Mouse (Mus musculus) embryonic fibroblast, embryonic 13.5 days (primary cell): ENCODE measurements around the gene Arsk. TPM values are rescaled to one million over a fixed set of nuclear protein-coding genes. Genes with fewer than 3 reads are reported as not detected.
A peak's percentile ranks its signal among the peaks of the same experiment; 100 is the strongest.

Source experiments
- H3K27ac ChIP-seq: 2 replicates; pipeline ENCODE4 v1.5.1; 2012; ENCODE audit warnings: low read length, control low read depth, inconsistent platforms; ENCODE audit not compliant: insufficient read depth
- H3K4me1 ChIP-seq: 2 replicates; pipeline ENCODE4 v1.6.1; 2011; ENCODE audit warnings: low read length; ENCODE audit not compliant: control insufficient read depth, insufficient read depth
- H3K4me3 ChIP-seq: 2 replicates; pipeline ENCODE4 v1.5.1; 2011; ENCODE audit warnings: mild to moderate bottlenecking, control low read depth, low read length; ENCODE audit not compliant: insufficient read depth
- CTCF ChIP-seq: IDR thresholded peaks from 2 replicates; pipeline ENCODE4 v1.5.1; 2011; ENCODE audit warnings: mild to moderate bottlenecking, control low read depth, low read length, moderate library complexity, borderline replicate concordance; ENCODE audit not compliant: insufficient read depth
- POLR2A ChIP-seq: IDR thresholded peaks from 2 replicates; pipeline ENCODE4 v1.6.1; 2011; ENCODE audit warnings: low read depth, mild to moderate bottlenecking, control low read depth, low read length, moderate library complexity
- polyA plus RNA-seq: library from polyadenylated mRNA; stranded (reverse); fragments of >200 nt; gene quantifications from 2 replicates; pipeline ENCODE4 v1.2.4, GENCODE M21; 2011; ENCODE audit warnings: low read depth; ENCODE audit not compliant: missing spikeins, insufficient read length

The Arsk gene
- polyA plus RNA-seq, 1 experiment, result 21.8 TPM

DNA sequence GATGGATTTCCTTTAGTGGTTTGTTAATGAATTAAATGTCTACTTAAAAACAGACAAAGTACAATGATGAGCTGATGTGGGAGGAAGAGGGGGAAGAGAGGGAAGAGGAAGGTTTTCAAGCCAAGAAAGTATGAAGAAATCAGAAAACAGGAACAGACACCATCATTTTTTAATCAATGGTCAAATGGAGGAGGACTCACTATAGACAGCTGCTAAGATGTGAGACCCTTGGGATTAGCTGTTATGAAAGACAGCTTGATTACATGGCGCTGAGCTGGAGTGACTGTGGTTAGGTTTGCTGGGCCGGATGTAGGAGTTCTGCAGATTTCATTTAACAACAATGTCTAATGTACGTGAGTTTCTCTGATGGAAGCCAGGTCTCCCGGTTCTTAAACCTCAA is 34.9 kb downstream of the Arsk start:
- Histone ChIP-seq H3K4me3 (no peak overlapping the region), H3K4me1 (no peaks in the 10 kb centered on the region), H3K27ac (no peak overlapping the region)
- TF ChIP-seq POLR2A (no peak), CTCF (no peak)

DNA sequence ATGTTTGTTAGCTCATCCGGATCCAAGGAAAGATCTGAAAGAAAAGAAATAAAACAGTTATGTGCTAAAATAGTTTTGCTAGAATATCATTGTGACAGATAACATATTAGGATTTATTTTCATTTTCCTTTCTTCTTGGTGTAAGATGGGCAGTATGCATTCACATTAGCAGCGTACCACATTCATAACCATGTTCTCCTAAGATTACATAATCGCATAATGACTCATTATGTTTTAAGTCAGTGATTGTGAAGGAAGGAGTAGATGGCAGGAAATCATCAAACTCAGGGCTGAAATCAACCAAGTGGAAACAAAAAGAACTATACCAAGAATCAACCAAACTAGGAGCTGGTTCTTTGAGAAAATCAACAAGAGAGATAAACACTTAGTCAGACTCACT is 35.9 kb downstream of the Arsk start:
- Histone ChIP-seq H3K27ac (no peak overlapping the region), H3K4me3 (no peak overlapping the region), H3K4me1 (no peaks in the 10 kb centered on the region)
- no peak for TF ChIP-seq POLR2A
- TF ChIP-seq CTCF, result no peak

DNA sequence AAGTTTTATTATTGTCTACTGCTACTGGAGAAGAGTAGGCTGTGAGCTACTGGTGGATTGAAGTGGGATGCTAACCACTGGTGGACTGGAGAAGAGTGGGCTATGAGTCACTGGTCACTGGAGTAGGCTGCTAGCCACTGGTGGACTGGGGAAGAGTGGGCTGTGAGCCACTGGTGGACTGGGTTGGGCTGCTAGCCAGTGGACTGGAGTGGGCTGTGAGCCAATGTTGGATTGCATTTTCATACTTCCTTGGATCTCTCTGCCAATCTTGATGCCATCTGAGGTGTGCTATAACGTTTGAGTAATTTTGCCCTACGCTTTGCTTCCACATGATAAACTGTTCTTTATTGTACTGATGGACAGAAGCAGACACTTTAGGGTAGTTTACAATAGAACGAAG is 36.3 kb downstream of the Arsk start:
- no peak overlapping the region for H3K27ac ChIP-seq
- TF ChIP-seq POLR2A, result no peak
- no peak for TF ChIP-seq CTCF
- no peaks in the 10 kb centered on the region for H3K4me1 ChIP-seq
- H3K4me3 ChIP-seq, result no peak overlapping the region

- TF ChIP-seq CTCF (no peak), POLR2A (no peak)
- Histone ChIP-seq H3K4me1 (no peaks in the 10 kb centered on the region), H3K4me3 (no peak overlapping the region), H3K27ac (no peak overlapping the region)
Measured at GRCm38 (mm10) chr13:76059591-76059990, 38.9 kb downstream of the Arsk start.

- Histone ChIP-seq H3K27ac (no peak overlapping the region), H3K4me1 (no peaks in the 10 kb centered on the region), H3K4me3 (no peak overlapping the region)
- no peak for TF ChIP-seq CTCF
- no peak for TF ChIP-seq POLR2A
Measured at GRCm38 (mm10) chr13:76057267-76058069, 41.0 kb downstream of the Arsk start.

DNA sequence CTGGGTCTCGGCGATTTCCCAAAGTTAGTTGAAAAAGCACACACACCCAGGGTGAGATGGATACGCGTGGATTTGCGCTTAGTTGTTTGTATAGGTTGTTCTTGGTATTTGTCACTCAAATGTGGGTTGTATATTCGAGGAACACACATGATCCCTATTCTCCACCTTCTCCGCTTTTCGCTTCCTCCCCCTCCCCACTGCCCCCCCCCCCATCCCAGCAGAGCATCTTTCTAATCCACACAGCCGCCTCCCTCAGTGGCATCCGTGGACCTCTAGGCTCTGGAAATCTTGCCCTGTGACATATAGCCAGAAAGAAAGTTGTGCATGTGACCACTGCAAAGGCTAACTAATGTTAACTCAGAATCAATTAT is 41.6 kb downstream of the Arsk start, which contains the start of gene Gpr150:
TSS of gene Gpr150 (minus strand) at position 101 of the 371 bp plus-strand sequence.
- peak within 1 kb of the TSS; percentile 40 for H3K4me3 ChIP-seq
- H3K27ac ChIP-seq, result no peak within 1 kb of the TSS

GRCm38 (mm10) chr13:76056261-76056724 is 42.2 kb downstream of the Arsk start:
- Histone ChIP-seq H3K27ac (no peak overlapping the region), H3K4me3 (peak overlapping the region; percentile 40), H3K4me1 (no peaks in the 10 kb centered on the region)
- TF ChIP-seq CTCF (peak; percentile 36; the same call in 1 of the 2 replicates), POLR2A (no peak)

More for the DNA sequence above, 41.6 kb downstream of the Arsk start, which contains the start of gene Gpr150:
- TF ChIP-seq CTCF (no peak), POLR2A (no peak)
- no peaks in the 10 kb centered on the region for H3K4me1 ChIP-seq

DNA sequence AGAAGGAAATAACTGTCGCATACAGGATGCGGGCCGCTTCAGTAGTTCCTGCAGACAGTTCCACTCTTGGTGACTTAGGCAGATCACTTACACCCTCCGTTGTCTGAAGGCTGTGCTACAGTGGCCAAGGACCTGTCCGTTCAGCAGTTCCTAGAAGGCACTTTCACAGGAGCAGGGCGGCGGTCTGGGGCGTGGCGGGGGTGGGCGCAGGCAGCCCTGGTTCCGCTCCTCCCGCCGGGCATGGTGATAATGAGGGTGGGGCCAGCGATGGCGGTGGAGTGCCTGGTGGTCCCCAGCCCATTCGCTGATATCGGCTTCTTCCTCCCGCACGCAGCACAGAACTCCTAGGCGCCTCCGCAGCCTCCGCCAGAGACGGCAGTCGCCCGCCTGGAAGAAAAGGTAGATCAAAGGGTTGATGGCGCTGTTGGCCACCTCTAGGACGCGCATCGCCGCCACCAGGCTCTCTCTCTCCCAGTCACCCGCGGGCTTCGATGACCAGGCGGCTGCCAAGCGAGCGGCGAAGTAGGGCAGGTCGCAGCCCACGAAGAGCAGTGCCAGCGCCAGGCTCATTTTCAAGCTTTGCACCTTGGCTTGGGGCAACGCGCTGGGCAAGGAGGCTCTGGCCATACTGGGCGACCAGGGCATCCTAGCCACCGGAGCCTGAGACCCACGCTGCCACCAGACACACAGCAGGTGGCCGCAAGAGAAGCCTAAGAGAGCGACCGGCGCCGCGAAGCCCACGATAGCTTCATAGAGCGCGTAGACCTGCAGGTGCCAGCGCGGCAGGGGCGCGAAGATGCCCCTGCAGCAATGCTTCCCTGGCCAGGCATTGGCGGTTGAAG is 42.8 kb downstream of the Arsk start:
- no peak overlapping the region for H3K27ac ChIP-seq
- H3K4me1 ChIP-seq, result no peaks in the 10 kb centered on the region
- no peak for TF ChIP-seq CTCF
- no peak for TF ChIP-seq POLR2A
- peak overlapping the region; percentile 40 for H3K4me3 ChIP-seq

GRCm38 (mm10) chr13:76044971-76045370 is 53.5 kb downstream of the Arsk start:
- H3K4me3 ChIP-seq, result no peak overlapping the region
- H3K27ac ChIP-seq, result no peak overlapping the region
- no peaks in the 10 kb centered on the region for H3K4me1 ChIP-seq
- no peak for TF ChIP-seq POLR2A
- no peak for TF ChIP-seq CTCF
